Mouse (Mus musculus) hindbrain, embryonic 16.5 days (tissue): ENCODE measurements around the gene Nfkb2. TPM values are rescaled to one million over a fixed set of nuclear protein-coding genes. Genes with fewer than 3 reads are reported as not detected.

Experiments used
- ATAC-seq: fragments of 200-750 bp; cut with Nextera tagmentation; 2 replicates; pipeline ENCODE4 v1.8.0; 2017; ENCODE audit warnings: moderate TSS enrichment, moderate library complexity
- H3K27ac ChIP-seq: fragments of 300-500 bp; sonication (generic); 2 replicates; pipeline ENCODE4 v1.5.1; 2014; ENCODE audit warnings: low read depth, mild to moderate bottlenecking, control low read depth, low read length, moderate library complexity
- H3K27me3 ChIP-seq: fragments of 300-500 bp; sonication (generic); replicated peaks from 2 replicates; pipeline ENCODE4 v1.6.1; 2014; ENCODE audit warnings: low read length; ENCODE audit not compliant: control insufficient read depth, insufficient read depth
- H3K36me3 ChIP-seq: fragments of 300-500 bp; sonication (generic); 2 replicates; pipeline ENCODE4 v1.6.1; 2014; ENCODE audit warnings: mild to moderate bottlenecking, low read length, moderate library complexity, mixed read lengths; ENCODE audit not compliant: control insufficient read depth, insufficient read depth
- H3K4me1 ChIP-seq: fragments of 300-500 bp; sonication (generic); 2 replicates; pipeline ENCODE4 v1.6.1; 2014; ENCODE audit warnings: low read depth, low read length; ENCODE audit not compliant: control insufficient read depth, insufficient read depth
- H3K4me2 ChIP-seq: fragments of 300-500 bp; sonication (generic); 2 replicates; pipeline ENCODE4 v1.6.1; 2014; ENCODE audit warnings: mild to moderate bottlenecking, low read length, control low read depth, moderate library complexity
- H3K4me3 ChIP-seq: fragments of 300-500 bp; sonication (generic); 2 replicates; pipeline ENCODE4 v1.5.1; 2014; ENCODE audit warnings: mild to moderate bottlenecking, low read length, control low read depth, moderate library complexity
- H3K9ac ChIP-seq: fragments of 300-500 bp; sonication (generic); 2 replicates; pipeline ENCODE4 v1.6.1; 2014; ENCODE audit warnings: low read depth, mild to moderate bottlenecking, control low read depth, low read length, moderate library complexity
- H3K9me3 ChIP-seq: fragments of 300-500 bp; sonication (generic); 2 replicates; pipeline ENCODE4 v1.6.1; 2014; ENCODE audit warnings: mild to moderate bottlenecking, low read length, moderate library complexity; ENCODE audit not compliant: control insufficient read depth
- WGBS: fragments of 180-500 bp; shearing (Covaris S2); extraction: QIAGEN DNeasy Blood & Tissue Kit; methylation state at CpG from one replicate; pipeline ENCODE4 v1.1.7; 2014; 5-methylcytosine and 5-hydroxymethylcytosine counted together
- polyA plus RNA-seq: library from polyadenylated mRNA; unstranded; fragments of >200 nt; fragmentation: Nextera tagmentation; extraction: Ambion mirVana; gene quantifications from 2 replicates; pipeline ENCODE4 v1.2.1, GENCODE M21; 2015

Gene Nfkb2
- polyA plus RNA-seq, 1 experiment from 2014 or later = 2.4 TPM

DNA sequence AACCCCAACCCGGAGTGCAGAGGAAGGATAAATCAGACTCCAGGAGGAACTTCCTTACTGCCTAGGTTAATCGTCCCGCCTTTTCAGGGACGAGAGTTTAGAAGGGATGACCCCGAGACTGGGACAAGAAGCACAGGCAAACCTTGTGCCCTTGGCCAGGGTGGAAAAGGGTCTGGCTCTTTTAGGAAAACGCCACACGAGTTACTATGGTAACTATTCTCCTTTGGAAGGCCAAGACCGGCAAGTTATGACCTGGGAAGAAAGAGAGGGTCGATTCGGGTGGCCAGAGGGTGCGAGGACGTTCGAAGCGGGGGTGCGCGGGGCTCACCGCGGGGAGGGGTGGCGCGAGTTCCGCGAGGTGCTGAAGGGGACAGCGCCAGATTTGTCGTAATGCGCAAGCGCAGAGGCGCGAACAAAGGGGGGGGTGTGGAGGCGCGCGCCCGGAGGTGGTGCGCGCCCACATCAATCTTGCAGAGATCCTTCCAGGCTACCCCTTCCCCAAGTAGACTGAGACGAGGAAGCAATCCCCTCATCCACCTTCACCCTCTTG is 22.7 kb downstream of the Nfkb2 start, which contains the start of gene Psd:
Gene Psd, minus strand, starts transcription at position 401 of the 550 bp plus-strand sequence.
- peak within 1 kb of the TSS; percentile 76 for H3K9ac ChIP-seq
- H3K27ac ChIP-seq = peak within 1 kb of the TSS; percentile 95
- H3K4me1 ChIP-seq = peaks cover 55% of the 10 kb centered on the region
- no peaks in the 10 kb centered on the region for H3K27me3 ChIP-seq
- no peaks in the 10 kb centered on the region for H3K9me3 ChIP-seq
- peaks cover 18% of the 10 kb centered on the region for H3K36me3 ChIP-seq
- H3K4me3 ChIP-seq = peak within 1 kb of the TSS; percentile 59
- H3K4me2 ChIP-seq = peak within 1 kb of the TSS; percentile 92
- WGBS = under 1% methylated on average over 35 of the region's 35 CpGs
- peak; percentile 1; the same call in 1 of the 2 replicates for ATAC-seq

DNA sequence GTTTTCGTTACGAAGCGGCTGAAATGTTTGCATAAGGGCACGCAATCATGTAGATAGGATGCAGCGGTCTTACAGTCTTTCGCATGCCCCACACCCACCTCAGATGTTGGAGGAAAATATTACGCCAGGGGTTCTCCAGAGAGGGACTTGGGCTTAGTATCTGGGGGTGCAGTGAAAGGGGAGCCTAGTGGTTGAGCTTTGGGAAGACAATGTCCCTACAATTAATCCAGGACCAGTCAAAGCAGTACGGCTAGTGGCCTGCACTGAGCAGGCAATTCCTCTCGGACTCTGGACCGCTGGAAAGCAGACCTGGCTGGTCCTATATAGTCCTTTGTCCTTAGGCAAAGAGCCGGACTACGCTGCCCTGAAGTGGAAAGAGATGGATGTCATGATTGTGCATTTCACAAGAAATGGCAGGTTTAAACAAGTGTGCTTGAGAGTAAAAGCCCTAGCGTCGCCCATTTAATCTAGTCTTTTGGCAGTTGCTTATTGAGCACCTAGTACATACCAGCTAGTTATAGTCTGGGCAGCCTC is 23.5 kb downstream of the Nfkb2 start:
- Histone ChIP-seq H3K4me2 (peak overlapping the region; percentile 92), H3K27me3 (no peaks in the 10 kb centered on the region), H3K4me1 (peaks cover 48% of the 10 kb centered on the region), H3K36me3 (peaks cover 22% of the 10 kb centered on the region), H3K27ac (peak overlapping the region; percentile 95), H3K9me3 (no peaks in the 10 kb centered on the region), H3K4me3 (peak overlapping the region; percentile 59), H3K9ac (peak overlapping the region; percentile 76)
- 24% methylated on average over 14 of the region's 14 CpGs for WGBS
- no peak for ATAC-seq

DNA sequence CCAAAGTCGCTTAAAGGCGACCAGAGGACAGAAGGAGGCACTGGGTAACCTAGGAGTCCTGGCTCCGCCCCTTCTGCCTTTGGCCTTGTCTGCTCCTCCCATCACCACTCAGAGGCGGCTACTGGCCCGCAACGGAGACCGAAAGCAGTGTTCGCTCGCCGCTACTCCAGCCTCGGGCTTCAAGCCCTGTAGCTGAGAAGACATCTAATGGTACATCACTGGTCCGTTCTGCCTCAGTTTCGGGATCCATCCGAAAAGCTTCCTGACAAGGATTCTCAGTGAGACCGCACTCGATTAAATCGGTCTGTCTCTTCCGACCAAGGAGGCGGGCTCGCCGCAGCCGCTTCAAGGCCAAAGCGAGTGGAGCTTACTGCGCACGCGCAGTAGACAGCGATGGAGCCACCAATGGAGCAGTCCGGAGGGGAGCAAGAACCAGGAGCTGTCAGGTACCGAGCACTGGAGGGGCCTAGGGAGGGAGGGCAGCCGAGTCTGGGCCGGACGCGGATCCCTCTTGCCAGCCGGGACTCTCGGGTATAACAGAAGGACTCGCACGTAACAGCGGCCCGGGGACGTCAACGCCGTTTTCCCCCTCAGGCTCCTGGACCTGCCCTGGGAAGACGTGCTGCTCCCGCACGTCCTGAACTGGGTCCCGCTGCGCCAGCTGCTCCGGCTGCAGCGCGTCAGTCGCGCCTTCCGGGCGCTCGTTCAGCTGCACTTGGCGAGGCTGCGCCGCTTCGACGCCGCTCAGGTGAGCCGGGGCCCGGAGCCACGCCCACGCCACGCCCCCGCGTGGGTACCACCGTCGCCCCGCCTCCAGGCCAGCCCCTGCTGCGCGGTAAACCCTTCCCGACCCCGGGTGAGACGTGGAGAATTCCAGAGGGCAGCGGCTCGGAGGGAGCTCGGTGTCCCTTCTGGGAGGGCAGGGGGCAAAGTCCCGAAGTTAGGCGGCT is 24.2 kb downstream of the Nfkb2 start, which contains the start of gene Fbxl15:
Gene Fbxl15, plus strand, starts transcription at position 104 of the 950 bp plus-strand sequence.
- no peaks in the 10 kb centered on the region for H3K27me3 ChIP-seq
- H3K36me3 ChIP-seq = peaks cover 20% of the 10 kb centered on the region
- no peaks in the 10 kb centered on the region for H3K9me3 ChIP-seq
- peak within 1 kb of the TSS; percentile 59 for H3K4me3 ChIP-seq
- under 1% methylated on average over 81 of the region's 81 CpGs for WGBS
- peak within 1 kb of the TSS; percentile 76 for H3K9ac ChIP-seq
- peak within 1 kb of the TSS; percentile 95 for H3K27ac ChIP-seq
- H3K4me1 ChIP-seq = peaks cover 40% of the 10 kb centered on the region
- ATAC-seq = peak; percentile 88
- peak within 1 kb of the TSS; percentile 92 for H3K4me2 ChIP-seq

DNA sequence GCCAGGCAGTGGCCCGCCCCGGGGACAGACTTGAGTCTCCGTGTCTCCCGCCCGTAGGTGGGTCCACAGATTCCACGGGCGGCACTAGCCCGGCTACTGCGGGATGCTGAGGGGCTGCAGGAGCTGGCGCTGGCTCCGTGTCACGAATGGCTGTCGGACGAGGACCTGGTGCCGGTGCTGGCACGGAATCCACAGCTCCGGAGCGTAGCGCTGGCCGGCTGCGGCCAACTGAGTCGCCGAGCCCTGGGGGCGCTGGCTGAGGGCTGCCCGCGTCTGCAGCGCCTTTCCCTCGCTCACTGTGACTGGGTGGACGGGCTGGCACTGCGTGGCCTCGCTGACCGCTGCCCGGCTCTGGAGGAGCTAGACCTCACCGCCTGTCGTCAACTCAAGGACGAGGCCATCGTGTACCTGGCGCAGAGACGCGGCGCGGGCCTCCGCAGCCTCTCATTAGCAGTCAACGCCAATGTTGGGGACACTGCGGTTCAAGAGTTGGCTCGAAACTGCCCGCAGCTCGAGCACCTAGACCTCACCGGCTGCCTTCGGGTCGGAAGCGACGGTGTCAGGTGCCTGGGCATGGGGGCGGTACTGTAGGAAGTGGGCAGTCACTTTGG is 25.0 kb downstream of the Nfkb2 start:
- Histone ChIP-seq H3K4me3 (peak overlapping the region; percentile 59), H3K4me1 (peaks cover 33% of the 10 kb centered on the region), H3K9me3 (no peaks in the 10 kb centered on the region), H3K27ac (peak overlapping the region; percentile 95), H3K9ac (peak overlapping the region; percentile 75), H3K27me3 (no peaks in the 10 kb centered on the region), H3K36me3 (peaks cover 20% of the 10 kb centered on the region), H3K4me2 (peak overlapping the region; percentile 92)
- 1% methylated on average over 51 of the region's 54 CpGs for WGBS
- no peak for ATAC-seq

DNA sequence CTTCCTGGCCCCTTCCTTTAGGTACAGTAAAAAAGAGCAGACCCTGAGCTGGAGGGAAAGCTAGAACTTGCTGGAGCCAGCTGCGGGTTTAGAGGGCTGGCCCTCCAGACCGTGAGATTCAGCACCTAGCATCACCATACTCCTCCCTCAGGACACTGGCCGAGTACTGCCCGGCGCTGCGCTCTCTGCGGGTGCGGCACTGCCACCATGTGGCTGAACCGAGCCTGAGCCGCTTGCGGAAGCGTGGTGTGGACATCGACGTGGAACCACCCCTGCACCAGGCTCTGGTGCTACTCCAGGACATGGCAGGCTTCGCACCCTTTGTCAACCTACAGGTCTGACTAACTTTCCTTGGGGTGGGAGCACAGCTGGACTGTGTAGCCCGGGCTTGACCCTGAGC is 25.8 kb downstream of the Nfkb2 start:
- no peaks in the 10 kb centered on the region for H3K9me3 ChIP-seq
- no peaks in the 10 kb centered on the region for H3K27me3 ChIP-seq
- 7% methylated on average over 16 of the region's 16 CpGs for WGBS
- ATAC-seq = no peak
- peak overlapping the region; percentile 92 for H3K4me2 ChIP-seq
- H3K4me1 ChIP-seq = peaks cover 25% of the 10 kb centered on the region
- H3K9ac ChIP-seq = peak overlapping the region; percentile 41; the same call in 1 of the 2 replicates
- peak overlapping the region; percentile 19; the same call in 1 of the 2 replicates for H3K4me3 ChIP-seq
- H3K27ac ChIP-seq = no peak overlapping the region
- H3K36me3 ChIP-seq = peaks cover 20% of the 10 kb centered on the region

- H3K27me3 ChIP-seq = no peaks in the 10 kb centered on the region
- H3K9me3 ChIP-seq = no peaks in the 10 kb centered on the region
Observed at GRCm38 (mm10) chr19:46330696-46331095, 26.6 kb downstream of the Nfkb2 start.

DNA sequence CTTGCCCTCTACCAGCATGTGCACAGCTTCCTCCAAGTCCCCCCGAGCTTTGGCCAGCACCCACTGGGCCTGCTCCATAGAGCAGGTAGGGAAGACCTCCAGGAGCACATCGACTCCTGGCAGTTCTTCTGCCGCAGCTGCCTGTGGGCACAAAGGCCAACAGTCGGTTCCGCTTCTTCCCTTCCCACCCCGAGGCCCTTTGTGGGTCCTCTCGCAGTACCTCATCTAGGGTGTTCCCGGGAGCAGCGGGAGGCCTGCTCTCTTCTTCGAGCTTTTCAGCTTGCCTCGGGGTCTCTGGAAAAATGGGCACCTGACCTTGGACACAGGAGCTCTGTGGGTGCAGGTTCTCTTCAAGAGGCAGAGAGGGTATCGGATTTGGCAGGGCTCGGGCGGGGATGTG is 27.2 kb downstream of the Nfkb2 start:
- 89% methylated on average over 14 of the region's 14 CpGs for WGBS
- no peak for ATAC-seq
- H3K4me2 ChIP-seq = no peak overlapping the region

More at GRCm38 (mm10) chr19:46330696-46331095, 26.6 kb downstream of the Nfkb2 start:
- no peak overlapping the region for H3K4me2 ChIP-seq
- H3K36me3 ChIP-seq = peaks cover 20% of the 10 kb centered on the region
- no peak overlapping the region for H3K27ac ChIP-seq
- no peak overlapping the region for H3K4me3 ChIP-seq
- WGBS = 94% methylated on average over 12 of the region's 12 CpGs
- no peak for ATAC-seq
- H3K9ac ChIP-seq = no peak overlapping the region
- H3K4me1 ChIP-seq = peaks cover 20% of the 10 kb centered on the region

DNA sequence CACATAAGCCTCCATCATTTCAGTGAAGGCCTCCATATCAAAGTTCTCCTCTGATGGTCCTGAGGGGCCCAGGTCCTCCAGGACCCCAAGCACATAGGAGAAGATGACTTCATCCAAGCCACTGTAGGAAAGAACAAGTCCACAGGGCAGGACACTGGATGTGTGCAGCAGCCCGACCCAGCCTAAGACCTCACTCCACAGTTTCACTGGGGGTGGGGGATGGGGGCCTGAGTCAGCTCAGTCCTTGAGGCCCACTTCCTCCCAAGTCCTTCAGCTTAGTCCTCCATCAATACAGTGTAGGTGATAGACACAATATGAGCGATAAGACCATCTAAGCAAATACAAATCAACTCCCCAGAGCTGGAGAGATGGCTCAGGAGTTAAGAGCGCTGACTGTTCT is 27.8 kb downstream of the Nfkb2 start:
- Histone ChIP-seq H3K4me3 (no peak overlapping the region), H3K27ac (no peak overlapping the region), H3K9me3 (no peaks in the 10 kb centered on the region), H3K4me2 (no peak overlapping the region), H3K9ac (no peak overlapping the region), H3K27me3 (no peaks in the 10 kb centered on the region), H3K4me1 (peaks cover 20% of the 10 kb centered on the region), H3K36me3 (peaks cover 20% of the 10 kb centered on the region)
- ATAC-seq = no peak
- 96% methylated on average over 3 of the region's 3 CpGs for WGBS

More for the DNA sequence above, 27.2 kb downstream of the Nfkb2 start:
- H3K9me3 ChIP-seq = no peaks in the 10 kb centered on the region
- H3K4me1 ChIP-seq = peaks cover 20% of the 10 kb centered on the region
- H3K27ac ChIP-seq = no peak overlapping the region
- no peaks in the 10 kb centered on the region for H3K27me3 ChIP-seq
- H3K9ac ChIP-seq = no peak overlapping the region
- H3K36me3 ChIP-seq = peaks cover 20% of the 10 kb centered on the region
- H3K4me3 ChIP-seq = no peak overlapping the region
